Mouse (Mus musculus) MEL (cell line): ENCODE data around the gene Farp1.

Experiments
- CTCF ChIP-seq, 3 experiments: IDR thresholded peaks in 2 of 3; conservative IDR thresholded peaks in 1 of 3; 2 replicates each; pipeline ENCODE4 v1.5.1; 2011 to 2012; ENCODE audit warnings: low read length in 3 of 3, low read depth in 2 of 3, mild to moderate bottlenecking in 2 of 3, improper control_type of control experiment in 1 of 3, inconsistent platforms in 1 of 3, mixed read lengths in 1 of 3, moderate library complexity in 1 of 3; ENCODE audit not compliant: control insufficient read depth in 1 of 3, insufficient read depth in 1 of 3, poor library complexity in 1 of 3, severe bottlenecking in 1 of 3
- E2F4 ChIP-seq: IDR thresholded peaks from 2 replicates; pipeline ENCODE4 v1.6.1; 2011; ENCODE audit warnings: low read depth, low read length, improper control_type of control experiment, borderline replicate concordance
- POLR2A ChIP-seq, 2 experiments: IDR thresholded peaks; 2 replicates each; pipeline ENCODE4 v1.6.1; 2011 to 2012; ENCODE audit warnings: low read length in 2 of 2, mild to moderate bottlenecking in 2 of 2, control low read depth in 1 of 2, improper control_type of control experiment in 1 of 2, low read depth in 1 of 2, moderate library complexity in 1 of 2; ENCODE audit not compliant: control insufficient read depth in 1 of 2, insufficient read depth in 1 of 2, poor library complexity in 1 of 2
- RAD21 ChIP-seq: IDR thresholded peaks from 2 replicates; pipeline ENCODE4 v1.6.1; 2011; ENCODE audit warnings: mild to moderate bottlenecking, low read depth, low read length, improper control_type of control experiment
- SIN3A ChIP-seq: IDR thresholded peaks from 2 replicates; pipeline ENCODE4 v1.6.1; 2012; ENCODE audit warnings: low read length, improper control_type of control experiment, inconsistent platforms
- ZNF384 ChIP-seq: IDR thresholded peaks from 2 replicates; pipeline ENCODE4 v1.6.1; 2012; ENCODE audit warnings: low read depth, mild to moderate bottlenecking, inconsistent platforms, low read length, improper control_type of control experiment

- TF ChIP-seq CTCF (IDR thresholded peaks at IDR 0.05 in 2 of 3, conservative IDR thresholded peaks at IDR 0.05 in 1 of 3; ENCODE audit: control insufficient read depth in 1 of 3, insufficient read depth in 1 of 3, low read depth in 2 of 3, low read length in 3 of 3, poor library complexity in 1 of 3, severe bottlenecking in 1 of 3) = no peak
- TF ChIP-seq ZNF384 = no peak
- TF ChIP-seq POLR2A (IDR thresholded peaks at IDR 0.05; ENCODE audit: control insufficient read depth in 1 of 2, insufficient read depth in 1 of 2, low read depth in 1 of 2, low read length in 2 of 2, poor library complexity in 1 of 2) = no peak
- TF ChIP-seq RAD21 = no peak
- no peak for TF ChIP-seq E2F4
- no peak for TF ChIP-seq SIN3A
These were observed 149.4 kb downstream of the Farp1 start for GRCm38 (mm10) chr14:121184351-121184750.
